Mouse (Mus musculus) layer of hippocampus, adult 9-11 months (tissue): ENCODE measurements at regions not wholly inside any gene's neighbourhood (a gene's known extent, or its start where the extent isn't known, plus 50 kb on each side); places are given as distances from the start of the nearest gene placed in this dataset.

ENCODE experiments used
- DNase-seq: peaks from one replicate; pipeline ENCODE4 v3.0.0; 2022

- no peak for DNase-seq
These were observed 97.9 kb upstream of the Pter start for GRCm38 (mm10) chr2:12825902-12826301.

- DNase-seq = no peak
These were observed 90.3 kb upstream of the Pter start for GRCm38 (mm10) chr2:12833579-12833978.

DNA sequence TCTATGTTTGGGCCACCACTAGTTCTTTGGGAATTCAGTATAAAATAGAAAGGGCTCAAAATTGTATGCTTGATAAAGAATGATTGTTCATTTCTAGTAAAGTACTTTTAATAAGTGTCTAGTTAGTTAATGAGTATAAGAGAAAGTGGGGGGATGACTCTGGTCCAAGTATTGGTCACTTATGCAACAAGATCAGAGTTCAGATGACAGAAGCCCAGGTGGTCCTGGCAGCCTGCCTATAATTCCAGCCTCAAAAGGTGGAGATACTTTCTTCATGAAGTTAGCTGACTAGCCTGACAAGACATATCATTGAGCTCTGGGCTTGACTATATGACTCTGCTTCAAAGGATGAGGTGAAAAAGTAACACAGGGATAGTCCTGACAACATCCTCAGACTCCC lies 57.3 kb upstream of the Pter start:
- no peak for DNase-seq

DNA sequence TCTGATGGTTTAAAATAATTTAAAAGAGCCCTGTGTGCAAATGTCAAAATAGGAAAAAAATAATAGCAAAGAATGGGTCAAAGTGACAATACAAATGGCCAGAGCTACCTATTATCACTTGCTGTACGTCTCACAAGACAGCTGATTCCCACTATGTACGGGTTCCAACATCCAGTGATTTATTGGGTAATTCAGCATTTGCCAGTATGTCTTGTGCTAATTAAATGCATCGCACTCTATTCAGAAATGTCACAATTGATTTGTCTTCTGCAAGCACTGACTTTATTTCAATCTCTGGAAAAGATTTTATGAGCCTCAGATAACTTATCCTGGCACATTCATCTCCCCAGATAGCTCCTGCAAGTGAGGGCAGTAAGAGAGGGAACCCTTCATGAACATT lies 55.1 kb upstream of the Pter start:
- no peak for DNase-seq
